Mouse (Mus musculus) stomach, embryonic 15.5 days (tissue): Measurements from ENCODE around the gene Lsamp. TPM values are rescaled to one million over a fixed set of nuclear protein-coding genes. Genes with fewer than 3 reads are reported as not detected.
A peak's percentile ranks its signal among the peaks of the same experiment; 100 is the strongest.

Experiments
- ATAC-seq: fragments of 200-750 bp; cut with Nextera tagmentation; 2 replicates; pipeline ENCODE4 v1.8.0; 2017; ENCODE audit warnings: low read depth, moderate number of reproducible peaks, moderate TSS enrichment; ENCODE audit not compliant: insufficient read depth, low FRiP score
- H3K27ac ChIP-seq: fragments of 300-500 bp; sonication (generic); 2 replicates; pipeline ENCODE4 v1.5.1; 2015; ENCODE audit warnings: mild to moderate bottlenecking, inconsistent platforms
- H3K27me3 ChIP-seq: fragments of 300-500 bp; sonication (generic); replicated peaks from 2 replicates; pipeline ENCODE4 v1.6.1; 2015; ENCODE audit warnings: inconsistent platforms
- H3K36me3 ChIP-seq: fragments of 300-500 bp; sonication (generic); 2 replicates; pipeline ENCODE4 v1.6.1; 2015; ENCODE audit warnings: inconsistent platforms
- H3K4me1 ChIP-seq: fragments of 300-500 bp; sonication (generic); 2 replicates; pipeline ENCODE4 v1.6.1; 2015; ENCODE audit warnings: inconsistent platforms
- H3K4me2 ChIP-seq: fragments of 300-500 bp; sonication (generic); 2 replicates; pipeline ENCODE4 v1.6.1; 2015; ENCODE audit warnings: mild to moderate bottlenecking, inconsistent platforms
- H3K4me3 ChIP-seq: fragments of 300-500 bp; sonication (generic); replicated peaks from 2 replicates; pipeline ENCODE4 v1.5.1; 2015; ENCODE audit warnings: inconsistent platforms
- H3K9ac ChIP-seq: fragments of 300-500 bp; sonication (generic); 2 replicates; pipeline ENCODE4 v1.6.1; 2015; ENCODE audit warnings: inconsistent platforms
- H3K9me3 ChIP-seq: fragments of 300-500 bp; sonication (generic); 2 replicates; pipeline ENCODE4 v1.6.1; 2016; ENCODE audit warnings: inconsistent platforms
- whole genome bisulfite sequencing: fragments of 180-500 bp; shearing (Covaris S2); methylation state at CpG from one replicate; pipeline ENCODE4 v1.1.7; 2015; 5-methylcytosine and 5-hydroxymethylcytosine counted together
- polyA plus RNA-seq: library from polyadenylated mRNA; unstranded; fragments of >200 nt; fragmentation: Nextera tagmentation; extraction: Ambion mirVana; gene quantifications from 2 replicates; pipeline ENCODE4 v1.2.1, GENCODE M21; 2015

Lsamp gene
- polyA plus RNA-seq, 1 experiment from 2014 or later, result 8.5 TPM

- Histone ChIP-seq H3K36me3 (no peaks in the 10 kb centered on the region), H3K4me2 (no peak overlapping the region), H3K4me1 (no peaks in the 10 kb centered on the region), H3K27me3 (no peaks in the 10 kb centered on the region), H3K4me3 (no peak overlapping the region), H3K27ac (no peak overlapping the region), H3K9ac (no peak overlapping the region), H3K9me3 (no peaks in the 10 kb centered on the region)
- WGBS, result 77% methylated on average over 3 of the region's 3 CpGs
- no peak for ATAC-seq
Observed at GRCm38 (mm10) chr16:41410671-41411070, 1426.5 kb downstream of the Lsamp start.

GRCm38 (mm10) chr16:41417363-41417762 lies 1433.2 kb downstream of the Lsamp start:
- no peak overlapping the region for H3K4me3 ChIP-seq
- no peak overlapping the region for H3K27ac ChIP-seq
- H3K36me3 ChIP-seq, result no peaks in the 10 kb centered on the region
- WGBS, result 68% methylated on average over 5 of the region's 5 CpGs
- no peak overlapping the region for H3K4me2 ChIP-seq
- no peaks in the 10 kb centered on the region for H3K9me3 ChIP-seq
- no peak for ATAC-seq
- H3K27me3 ChIP-seq, result no peaks in the 10 kb centered on the region
- H3K9ac ChIP-seq, result no peak overlapping the region
- no peaks in the 10 kb centered on the region for H3K4me1 ChIP-seq

- H3K9ac ChIP-seq, result no peak overlapping the region
- H3K4me3 ChIP-seq, result no peak overlapping the region
- H3K27me3 ChIP-seq, result no peaks in the 10 kb centered on the region
- no peak for ATAC-seq
- no peaks in the 10 kb centered on the region for H3K9me3 ChIP-seq
- no peaks in the 10 kb centered on the region for H3K4me1 ChIP-seq
- H3K27ac ChIP-seq, result no peak overlapping the region
- no peaks in the 10 kb centered on the region for H3K36me3 ChIP-seq
- WGBS, result 63% methylated on average over 2 of the region's 2 CpGs
- no peak overlapping the region for H3K4me2 ChIP-seq
Observed at GRCm38 (mm10) chr16:41467391-41467790, 1483.2 kb downstream of the Lsamp start.

DNA sequence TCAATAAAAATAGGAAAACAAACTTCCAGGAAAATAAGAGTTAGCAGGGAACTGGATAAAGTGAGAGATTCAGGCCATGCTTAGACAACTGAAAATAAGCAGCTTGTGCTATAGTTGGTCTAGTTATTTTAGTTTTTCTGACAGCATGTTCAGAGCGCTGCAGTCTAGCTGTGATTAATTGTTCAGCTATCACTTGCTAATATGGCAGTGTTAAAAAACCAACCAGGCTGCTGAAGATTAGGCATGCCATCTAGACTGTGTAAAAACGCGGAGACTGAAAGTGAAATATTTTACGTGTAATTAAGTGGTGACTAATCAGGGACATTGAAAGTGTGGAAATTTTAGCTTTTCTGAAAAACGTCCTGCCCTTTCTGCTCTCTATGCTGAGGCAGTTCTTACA lies 1494.5 kb downstream of the Lsamp start:
- ATAC-seq, result no peak
- no peak overlapping the region for H3K9ac ChIP-seq
- no peak overlapping the region for H3K4me3 ChIP-seq
- H3K9me3 ChIP-seq, result no peaks in the 10 kb centered on the region
- 52% methylated on average over 5 of the region's 5 CpGs for WGBS
- H3K27ac ChIP-seq, result no peak overlapping the region
- no peak overlapping the region for H3K4me2 ChIP-seq
- no peaks in the 10 kb centered on the region for H3K4me1 ChIP-seq
- H3K27me3 ChIP-seq, result no peaks in the 10 kb centered on the region
- no peaks in the 10 kb centered on the region for H3K36me3 ChIP-seq

GRCm38 (mm10) chr16:41481832-41482231 lies 1497.7 kb downstream of the Lsamp start:
- Histone ChIP-seq H3K4me2 (no peak overlapping the region), H3K4me1 (no peaks in the 10 kb centered on the region), H3K36me3 (no peaks in the 10 kb centered on the region), H3K9ac (no peak overlapping the region), H3K9me3 (no peaks in the 10 kb centered on the region), H3K27ac (no peak overlapping the region), H3K4me3 (no peak overlapping the region), H3K27me3 (no peaks in the 10 kb centered on the region)
- no peak for ATAC-seq
- WGBS, result 82% methylated on average over 1 of the region's 1 CpGs

- H3K4me2 ChIP-seq, result no peak overlapping the region
- no peak for ATAC-seq
- no peak overlapping the region for H3K27ac ChIP-seq
- H3K9ac ChIP-seq, result no peak overlapping the region
- H3K36me3 ChIP-seq, result no peaks in the 10 kb centered on the region
- H3K4me1 ChIP-seq, result no peaks in the 10 kb centered on the region
- H3K9me3 ChIP-seq, result no peaks in the 10 kb centered on the region
- no peaks in the 10 kb centered on the region for H3K27me3 ChIP-seq
- WGBS, result 51% methylated on average over 6 of the region's 6 CpGs
- H3K4me3 ChIP-seq, result no peak overlapping the region
Observed at GRCm38 (mm10) chr16:41510915-41511552, 1526.9 kb downstream of the Lsamp start.

DNA sequence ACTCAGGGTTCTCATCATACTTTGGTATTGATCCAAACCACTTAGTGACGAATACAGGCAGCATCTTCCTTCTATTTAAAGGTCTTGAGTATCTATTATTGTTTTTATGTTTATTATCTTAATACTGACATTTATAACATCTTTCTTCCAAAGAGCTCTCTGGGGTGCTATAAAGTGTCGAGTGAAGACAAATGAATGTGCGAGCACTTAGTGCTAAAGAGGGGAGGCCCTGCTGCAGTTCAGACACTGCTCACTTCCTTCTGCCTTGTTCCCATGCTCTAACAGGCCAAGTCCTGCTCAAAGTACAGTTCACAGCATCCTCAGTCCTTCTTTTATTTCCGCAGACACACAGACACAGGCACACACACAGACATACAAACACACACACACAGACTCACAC lies 1537.4 kb downstream of the Lsamp start:
- no peak overlapping the region for H3K4me3 ChIP-seq
- H3K27me3 ChIP-seq, result no peaks in the 10 kb centered on the region
- 35% methylated on average over 4 of the region's 4 CpGs for WGBS
- no peaks in the 10 kb centered on the region for H3K36me3 ChIP-seq
- no peaks in the 10 kb centered on the region for H3K9me3 ChIP-seq
- no peak overlapping the region for H3K9ac ChIP-seq
- no peak for ATAC-seq
- H3K4me2 ChIP-seq, result no peak overlapping the region
- no peaks in the 10 kb centered on the region for H3K4me1 ChIP-seq
- no peak overlapping the region for H3K27ac ChIP-seq

DNA sequence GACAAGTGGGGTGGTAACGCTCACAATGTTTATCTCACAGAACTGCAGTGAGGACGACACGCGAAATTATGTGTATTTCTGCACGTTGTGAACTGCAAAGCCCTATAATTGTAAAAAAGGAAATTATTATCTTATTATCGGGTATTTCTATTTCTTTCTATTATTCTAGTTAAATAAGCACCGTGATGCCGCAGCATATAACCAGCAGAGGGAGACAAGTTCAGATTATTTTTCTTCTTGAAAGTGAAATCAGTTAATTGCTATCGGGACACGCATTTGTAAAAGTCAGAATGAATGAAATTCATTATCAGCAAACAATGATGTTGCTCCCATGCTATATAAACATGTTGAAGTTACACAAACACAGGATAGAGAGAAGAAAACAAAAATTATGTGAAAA lies 1540.1 kb downstream of the Lsamp start:
- Histone ChIP-seq H3K4me3 (no peak overlapping the region), H3K36me3 (no peaks in the 10 kb centered on the region), H3K27ac (no peak overlapping the region), H3K9me3 (no peaks in the 10 kb centered on the region), H3K4me2 (no peak overlapping the region; the same call in 1 of the 2 replicates), H3K4me1 (no peaks in the 10 kb centered on the region), H3K27me3 (no peaks in the 10 kb centered on the region), H3K9ac (no peak overlapping the region)
- ATAC-seq, result no peak
- WGBS, result 58% methylated on average over 10 of the region's 10 CpGs

DNA sequence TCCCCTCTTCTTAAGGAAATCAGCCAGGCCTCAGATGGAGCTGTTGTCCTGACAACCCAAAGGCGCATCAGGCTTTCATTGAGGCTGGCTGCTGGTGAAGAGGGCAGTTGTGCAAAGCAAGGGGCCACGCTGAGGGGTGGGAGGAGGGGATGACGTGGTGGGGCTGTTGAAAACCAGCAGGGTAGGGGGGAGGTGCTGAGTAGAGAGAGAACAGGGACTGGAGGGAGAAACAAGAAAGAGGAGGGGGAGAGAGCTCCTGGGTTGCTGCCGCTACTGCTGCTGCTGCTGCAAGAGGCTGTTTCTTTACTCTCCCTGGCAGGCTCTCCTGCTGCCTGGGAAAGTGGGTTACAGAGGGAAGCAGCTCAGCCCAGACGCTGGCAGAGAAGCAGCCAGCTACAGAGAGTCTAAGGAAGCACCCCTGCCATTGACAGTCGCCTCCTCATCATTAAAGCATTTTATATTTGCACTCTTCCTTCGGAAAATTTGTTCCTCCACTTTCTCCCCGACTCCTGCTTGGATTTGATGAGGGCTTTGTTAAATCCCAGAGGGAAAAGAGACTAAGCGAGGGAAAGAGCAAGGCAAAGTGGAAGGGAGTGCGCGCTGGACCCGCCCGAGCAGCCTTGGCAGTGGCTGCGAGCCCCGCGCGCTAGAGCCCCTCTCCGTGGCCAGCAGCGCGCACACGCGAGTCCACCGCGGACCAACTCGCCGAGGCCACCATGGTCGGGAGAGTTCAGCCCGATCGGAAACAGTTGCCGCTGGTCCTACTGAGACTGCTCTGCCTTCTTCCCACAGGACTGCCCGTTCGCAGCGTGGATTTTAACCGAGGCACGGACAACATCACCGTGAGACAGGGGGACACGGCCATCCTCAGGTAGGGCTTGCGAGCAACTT lies 1548.7 kb downstream of the Lsamp start:
- H3K36me3 ChIP-seq, result no peaks in the 10 kb centered on the region
- H3K4me1 ChIP-seq, result no peaks in the 10 kb centered on the region
- H3K27ac ChIP-seq, result peak overlapping the region; percentile 33; the same call in 1 of the 2 replicates
- 1% methylated on average over 38 of the region's 38 CpGs for WGBS
- peak overlapping the region; percentile 34 for H3K9ac ChIP-seq
- peak; percentile 68; the same call in 1 of the 2 replicates for ATAC-seq
- no peaks in the 10 kb centered on the region for H3K27me3 ChIP-seq
- H3K9me3 ChIP-seq, result no peaks in the 10 kb centered on the region
- H3K4me2 ChIP-seq, result peak overlapping the region; percentile 88
- peak overlapping the region; percentile 54 for H3K4me3 ChIP-seq

DNA sequence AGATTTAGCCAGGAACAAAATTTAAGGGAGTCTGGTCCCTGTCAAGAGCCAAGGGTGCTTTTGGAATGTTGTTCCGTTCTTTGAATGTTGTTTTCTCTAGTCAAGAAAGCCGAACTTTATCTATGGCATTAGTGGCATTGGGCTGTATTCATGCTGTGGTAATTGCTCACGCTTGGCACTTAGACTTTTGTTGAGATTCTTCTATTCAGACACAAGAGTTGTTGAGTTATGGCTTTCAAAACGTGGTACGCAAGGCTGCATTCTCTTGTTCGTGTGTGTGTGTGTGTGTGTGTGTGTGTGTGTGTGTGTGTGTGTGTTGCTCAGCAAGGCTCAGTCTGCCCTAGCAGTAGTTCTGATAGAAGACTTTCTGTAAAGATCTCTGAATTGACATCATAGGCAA lies 1549.5 kb downstream of the Lsamp start:
- no peaks in the 10 kb centered on the region for H3K4me1 ChIP-seq
- H3K27me3 ChIP-seq, result no peaks in the 10 kb centered on the region
- 17% methylated on average over 6 of the region's 6 CpGs for WGBS
- H3K9ac ChIP-seq, result no peak overlapping the region
- peak overlapping the region; percentile 88 for H3K4me2 ChIP-seq
- no peak overlapping the region for H3K27ac ChIP-seq
- no peaks in the 10 kb centered on the region for H3K9me3 ChIP-seq
- H3K4me3 ChIP-seq, result peak overlapping the region; percentile 54
- H3K36me3 ChIP-seq, result no peaks in the 10 kb centered on the region
- no peak for ATAC-seq

DNA sequence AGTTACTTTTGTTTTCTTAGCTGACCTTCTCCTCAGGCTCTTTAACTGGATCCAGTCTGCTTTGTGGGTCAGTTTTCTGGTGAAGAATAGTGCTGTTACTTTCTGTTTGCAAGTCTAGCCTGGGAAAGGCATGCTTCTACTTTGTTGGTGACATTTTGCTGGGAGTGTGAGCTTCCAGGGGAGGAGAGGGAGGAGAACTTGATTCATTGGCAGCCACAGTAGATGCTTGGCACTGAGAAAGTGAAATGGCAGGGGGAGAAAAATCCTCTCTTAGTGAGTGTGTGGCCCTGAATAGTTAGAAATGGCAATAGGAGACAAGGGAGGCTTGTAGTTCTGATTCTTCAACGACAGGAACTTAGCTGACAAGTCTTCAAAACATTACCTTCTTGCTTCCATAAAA lies 1551.6 kb downstream of the Lsamp start:
- no peak for ATAC-seq
- WGBS, result 76% methylated on average over 1 of the region's 1 CpGs
- no peak overlapping the region for H3K9ac ChIP-seq

DNA sequence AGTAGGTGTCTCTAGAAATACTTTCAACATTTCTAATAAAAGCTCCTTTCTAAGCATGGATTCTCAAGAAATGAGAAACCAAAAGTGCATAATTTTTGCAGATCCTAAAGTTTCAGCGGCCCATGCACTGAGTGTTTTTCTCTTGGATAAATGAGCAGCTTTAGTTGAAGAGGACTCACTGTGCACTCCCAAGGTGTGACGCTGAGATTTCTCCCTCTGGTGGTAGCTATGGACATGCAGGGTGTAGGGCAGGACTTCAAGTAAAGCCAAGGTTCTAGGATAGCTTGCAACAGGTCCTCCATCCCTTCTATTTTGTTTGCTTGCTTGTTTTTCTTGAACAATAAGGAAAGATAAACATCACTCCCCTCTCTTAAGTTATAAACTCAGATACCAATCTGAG lies 1558.5 kb downstream of the Lsamp start:
- ATAC-seq, result no peak
- Histone ChIP-seq H3K36me3 (no peaks in the 10 kb centered on the region), H3K9me3 (no peaks in the 10 kb centered on the region), H3K9ac (no peak overlapping the region), H3K4me3 (no peak overlapping the region), H3K27me3 (no peaks in the 10 kb centered on the region), H3K4me2 (no peak overlapping the region), H3K27ac (no peak overlapping the region), H3K4me1 (no peaks in the 10 kb centered on the region)
- WGBS, result 39% methylated on average over 2 of the region's 2 CpGs

More for the DNA sequence above, 1551.6 kb downstream of the Lsamp start:
- Histone ChIP-seq H3K27ac (no peak overlapping the region), H3K9me3 (no peaks in the 10 kb centered on the region), H3K27me3 (no peaks in the 10 kb centered on the region), H3K4me1 (no peaks in the 10 kb centered on the region), H3K36me3 (no peaks in the 10 kb centered on the region), H3K4me2 (no peak overlapping the region), H3K4me3 (no peak overlapping the region)
